Mouse (Mus musculus) kidney, adult 2 months (tissue): Measurements from ENCODE around the gene C1s1.

ENCODE experiments used
- CTCF ChIP-seq: fragments of 200-500 bp; conservative IDR thresholded peaks from 2 replicates; pipeline ENCODE4 v1.5.1; 2011; ENCODE audit warnings: low read depth, mild to moderate bottlenecking, control low read depth, low read length, moderate library complexity, mixed read lengths; ENCODE audit not compliant: insufficient read depth, insufficient read length
- POLR2A ChIP-seq: fragments of 200-500 bp; IDR thresholded peaks from one replicate; pipeline ENCODE4 v1.6.1; 2011; ENCODE audit warnings: low read depth, low read length, control low read depth

- no peak for TF ChIP-seq POLR2A
- TF ChIP-seq CTCF = no peak
These were observed 37.1 kb downstream of the C1s1 start for GRCm38 (mm10) chr6:124505028-124505427.
